Mouse (Mus musculus): ENCODE data around the gene Cdh4. TPM values are rescaled to one million over a fixed set of nuclear protein-coding genes. Genes with fewer than 3 reads are reported as not detected.

Cdh4 gene
- polyA plus RNA-seq, 1 experiment: 48.4 TPM

DNA sequence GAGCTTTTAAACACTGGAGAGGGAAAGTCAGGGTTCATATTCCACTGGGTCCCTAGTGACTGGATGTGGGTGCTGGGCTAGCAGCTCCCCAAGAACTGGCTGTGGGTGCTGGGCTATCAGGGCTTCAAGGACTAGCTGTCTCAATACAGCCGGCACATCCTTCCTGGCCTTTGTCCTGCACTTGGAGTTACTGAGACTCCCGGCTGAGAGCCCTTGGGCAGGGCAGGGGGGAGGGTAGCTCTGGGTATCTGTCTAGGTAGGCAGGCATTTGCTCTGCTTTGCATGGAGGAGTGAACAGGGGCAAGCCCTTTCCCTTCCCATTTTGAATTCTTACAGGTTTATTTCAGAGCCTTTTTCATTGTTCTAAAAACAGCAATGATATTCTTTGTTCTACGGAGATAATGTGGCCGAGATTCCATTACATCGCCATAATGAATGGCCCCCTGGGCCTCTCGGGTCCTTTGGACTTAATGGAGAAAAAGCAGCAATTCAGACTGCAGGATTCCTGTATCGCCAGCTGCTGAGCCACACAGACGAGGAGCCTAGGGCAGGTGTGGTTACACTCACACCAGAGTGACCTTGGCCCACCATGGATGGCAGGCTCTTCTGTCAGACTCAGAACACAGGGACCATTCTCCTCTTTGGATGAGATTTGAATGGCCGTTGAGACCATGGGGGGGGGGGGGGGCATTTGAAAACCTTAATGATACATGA lies 97.5 kb downstream of the Cdh4 start:
- TF ChIP-seq POLR2A (IDR thresholded peaks at IDR 0.05; ENCODE audit: borderline replicate concordance, extremely low read depth, insufficient read depth, insufficient read length, poor library complexity, severe bottlenecking): no peak
- no peak for TF ChIP-seq CTCF (IDR thresholded peaks at IDR 0.05; ENCODE audit: borderline replicate concordance, extremely low read depth, insufficient read depth, insufficient read length)
- DNase-seq (ENCODE audit: low read depth): no peak

GRCm38 (mm10) chr2:179541096-179541495 lies 98.9 kb downstream of the Cdh4 start:
- no peak for DNase-seq (ENCODE audit: low read depth)
- TF ChIP-seq CTCF (IDR thresholded peaks at IDR 0.05; ENCODE audit: borderline replicate concordance, extremely low read depth, insufficient read depth, insufficient read length) (no peak), POLR2A (IDR thresholded peaks at IDR 0.05; ENCODE audit: borderline replicate concordance, extremely low read depth, insufficient read depth, insufficient read length, poor library complexity, severe bottlenecking) (no peak)

- DNase-seq (ENCODE audit: low read depth): no peak
- TF ChIP-seq POLR2A (IDR thresholded peaks at IDR 0.05; ENCODE audit: borderline replicate concordance, extremely low read depth, insufficient read depth, insufficient read length, poor library complexity, severe bottlenecking) (no peak), CTCF (IDR thresholded peaks at IDR 0.05; ENCODE audit: borderline replicate concordance, extremely low read depth, insufficient read depth, insufficient read length) (no peak)
These were observed 105.4 kb downstream of the Cdh4 start for GRCm38 (mm10) chr2:179547627-179548026.

- TF ChIP-seq CTCF (IDR thresholded peaks at IDR 0.05; ENCODE audit: borderline replicate concordance, extremely low read depth, insufficient read depth, insufficient read length) (no peak), POLR2A (IDR thresholded peaks at IDR 0.05; ENCODE audit: borderline replicate concordance, extremely low read depth, insufficient read depth, insufficient read length, poor library complexity, severe bottlenecking) (no peak)
- DNase-seq (ENCODE audit: low read depth): no peak
These were observed 113.7 kb downstream of the Cdh4 start for GRCm38 (mm10) chr2:179555928-179556327.

DNA sequence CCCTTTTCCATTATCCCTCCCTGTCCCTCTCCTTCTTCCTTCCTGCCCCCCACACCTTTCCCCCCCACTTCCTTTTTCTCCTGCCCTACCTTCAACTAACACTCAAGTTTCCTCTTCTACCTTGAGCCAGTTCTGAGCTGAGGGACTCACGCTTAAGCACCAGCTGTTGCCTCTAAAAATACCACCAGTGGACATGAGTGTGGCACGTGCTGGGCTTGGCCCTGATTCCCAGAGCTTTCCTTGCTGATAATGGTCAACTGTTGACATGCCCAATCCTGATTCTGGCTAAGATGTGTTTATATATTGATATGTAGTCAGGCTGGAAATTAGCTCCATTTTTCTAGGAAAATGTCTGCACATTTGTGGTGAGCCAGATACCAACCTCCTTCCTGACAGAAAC lies 120.1 kb downstream of the Cdh4 start:
- DNase-seq (ENCODE audit: low read depth): no peak
- no peak for TF ChIP-seq POLR2A (IDR thresholded peaks at IDR 0.05; ENCODE audit: borderline replicate concordance, extremely low read depth, insufficient read depth, insufficient read length, poor library complexity, severe bottlenecking)
- no peak for TF ChIP-seq CTCF (IDR thresholded peaks at IDR 0.05; ENCODE audit: borderline replicate concordance, extremely low read depth, insufficient read depth, insufficient read length)

DNA sequence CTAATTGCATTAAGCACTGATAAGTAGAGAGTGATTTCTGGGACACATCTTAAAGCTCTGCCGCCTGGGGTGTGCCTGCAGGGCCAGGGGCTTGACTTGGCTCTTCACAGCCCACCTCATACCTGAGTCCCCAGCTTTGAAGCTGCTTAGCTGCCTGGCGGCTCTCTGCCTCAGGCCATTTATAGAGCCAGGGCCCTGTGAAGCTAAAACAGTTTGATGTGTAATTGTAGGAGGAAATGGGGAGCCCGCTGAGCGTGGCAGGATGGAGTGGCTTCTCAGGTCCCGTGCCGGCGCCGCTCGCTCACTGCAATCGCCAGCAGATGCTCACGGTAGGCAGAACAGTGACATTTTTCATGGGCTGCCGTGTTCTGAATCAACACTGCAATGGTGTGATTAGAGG lies 123.4 kb downstream of the Cdh4 start:
- TF ChIP-seq POLR2A (IDR thresholded peaks at IDR 0.05; ENCODE audit: borderline replicate concordance, extremely low read depth, insufficient read depth, insufficient read length, poor library complexity, severe bottlenecking) (no peak), CTCF (IDR thresholded peaks at IDR 0.05; ENCODE audit: borderline replicate concordance, extremely low read depth, insufficient read depth, insufficient read length) (no peak)
- peak; percentile 70 for DNase-seq (ENCODE audit: low read depth)

DNA sequence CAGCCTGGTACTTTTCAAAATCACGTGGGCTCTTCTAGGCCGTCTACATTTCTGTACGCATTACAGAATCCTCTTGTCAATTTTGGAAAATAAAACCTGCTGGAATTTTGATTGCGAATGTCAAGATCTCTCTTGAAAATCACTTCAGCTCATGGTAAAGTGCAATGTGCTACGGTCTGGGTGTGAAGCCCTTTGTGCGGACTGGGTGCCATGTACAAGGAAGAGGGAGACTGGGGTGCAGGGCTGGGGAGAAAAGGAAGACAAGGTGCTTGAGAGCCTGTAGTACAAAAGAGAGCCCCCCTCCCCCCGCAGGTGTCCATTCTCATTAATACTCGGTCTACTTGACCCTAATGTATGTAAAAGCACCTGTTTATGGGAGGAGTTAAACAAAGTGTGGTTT lies 125.7 kb downstream of the Cdh4 start:
- no peak for TF ChIP-seq POLR2A (IDR thresholded peaks at IDR 0.05; ENCODE audit: borderline replicate concordance, extremely low read depth, insufficient read depth, insufficient read length, poor library complexity, severe bottlenecking)
- TF ChIP-seq CTCF (IDR thresholded peaks at IDR 0.05; ENCODE audit: borderline replicate concordance, extremely low read depth, insufficient read depth, insufficient read length): no peak
- no peak for DNase-seq (ENCODE audit: low read depth)

- no peak for DNase-seq (ENCODE audit: low read depth)
These were observed 126.9 kb downstream of the Cdh4 start for GRCm38 (mm10) chr2:179569171-179569570.

GRCm38 (mm10) chr2:179571175-179571769 lies 129.0 kb downstream of the Cdh4 start:
- peak; percentile 86 for DNase-seq (ENCODE audit: low read depth)
- TF ChIP-seq CTCF (IDR thresholded peaks at IDR 0.05; ENCODE audit: borderline replicate concordance, extremely low read depth, insufficient read depth, insufficient read length) (peak; percentile 16; the same call in 1 of the 2 replicates), POLR2A (IDR thresholded peaks at IDR 0.05; ENCODE audit: borderline replicate concordance, extremely low read depth, insufficient read depth, insufficient read length, poor library complexity, severe bottlenecking) (no peak)

More at GRCm38 (mm10) chr2:179569171-179569570, 126.9 kb downstream of the Cdh4 start:
- TF ChIP-seq CTCF (IDR thresholded peaks at IDR 0.05; ENCODE audit: borderline replicate concordance, extremely low read depth, insufficient read depth, insufficient read length): no peak
- no peak for TF ChIP-seq POLR2A (IDR thresholded peaks at IDR 0.05; ENCODE audit: borderline replicate concordance, extremely low read depth, insufficient read depth, insufficient read length, poor library complexity, severe bottlenecking)

- DNase-seq (ENCODE audit: low read depth): peak; percentile 67
- TF ChIP-seq CTCF (IDR thresholded peaks at IDR 0.05; ENCODE audit: borderline replicate concordance, extremely low read depth, insufficient read depth, insufficient read length): no peak
- TF ChIP-seq POLR2A (IDR thresholded peaks at IDR 0.05; ENCODE audit: borderline replicate concordance, extremely low read depth, insufficient read depth, insufficient read length, poor library complexity, severe bottlenecking): no peak
These were observed 131.1 kb downstream of the Cdh4 start for GRCm38 (mm10) chr2:179573331-179573730.

- TF ChIP-seq CTCF (IDR thresholded peaks at IDR 0.05; ENCODE audit: borderline replicate concordance, extremely low read depth, insufficient read depth, insufficient read length): no peak
- no peak for TF ChIP-seq POLR2A (IDR thresholded peaks at IDR 0.05; ENCODE audit: borderline replicate concordance, extremely low read depth, insufficient read depth, insufficient read length, poor library complexity, severe bottlenecking)
- no peak for DNase-seq (ENCODE audit: low read depth)
These were observed 131.6 kb downstream of the Cdh4 start for GRCm38 (mm10) chr2:179573786-179574185.

- DNase-seq (ENCODE audit: low read depth): no peak
- TF ChIP-seq POLR2A (IDR thresholded peaks at IDR 0.05; ENCODE audit: borderline replicate concordance, extremely low read depth, insufficient read depth, insufficient read length, poor library complexity, severe bottlenecking) (no peak), CTCF (IDR thresholded peaks at IDR 0.05; ENCODE audit: borderline replicate concordance, extremely low read depth, insufficient read depth, insufficient read length) (no peak)
These were observed 133.4 kb downstream of the Cdh4 start for GRCm38 (mm10) chr2:179575585-179575984.

Data from brain, embryonic 14.5 days (tissue).